Mouse (Mus musculus) cerebellum, adult 18-20 months (tissue): Measurements from ENCODE around the gene Clec4n.
"Not testable (repeated sequence)": the region's sequence is repeated elsewhere in the genome, so short reads cannot be mapped to it uniquely, and the experiment has no call there.

Experiments used
- DNase-seq, 2 experiments: peaks; one replicate each; pipeline ENCODE4 v3.0.0; 2021

Gene Clec4n

GRCm38 (mm10) chr6:123292751-123293400 is 63.2 kb downstream of the Clec4n start:
- DNase-seq, result no peak

GRCm38 (mm10) chr6:123293509-123293908 is 63.9 kb downstream of the Clec4n start:
- not testable (repeated sequence) for DNase-seq
